Mouse (Mus musculus): ENCODE results near the gene Ppp2r5a.

GRCm38 (mm10) chr1:191402506-191402905 lies 566 bp downstream of the Ppp2r5a start:
- TF ChIP-seq POLR2A (IDR thresholded peaks at IDR 0.05; ENCODE audit: insufficient read depth, low read depth, low read length) (no peak), CTCF (IDR thresholded peaks at IDR 0.05; ENCODE audit: insufficient read depth, low read depth, low read length) (no peak)
